Mouse (Mus musculus): Measurements from ENCODE around the gene Ajm1. TPM values are rescaled to one million over a fixed set of nuclear protein-coding genes. Genes with fewer than 3 reads are reported as not detected.

Ajm1 gene
- polyA plus RNA-seq, 1 experiment from 2014 or later = 2.3 TPM

- Histone ChIP-seq H3K4me1 (peaks cover 57% of the 10 kb centered on the region), H3K4me3 (no peak overlapping the region), H3K9me3 (no peaks in the 10 kb centered on the region), H3K4me2 (replicated peaks) (peak overlapping the region; percentile 60), H3K9ac (no peak overlapping the region), H3K27me3 (replicated peaks) (peaks cover 36% of the 10 kb centered on the region), H3K27ac (no peak overlapping the region; the same call in 1 of the 2 replicates), H3K36me3 (peaks cover 44% of the 10 kb centered on the region)
- 45% methylated on average over 12 of the region's 12 CpGs for WGBS
- ATAC-seq (ENCODE audit: low FRiP score, low read depth) = 0 out of 2 replicates have a peak, but pooled peaks have one; percentile 28
Observed at GRCm38 (mm10) chr2:25582466-25583119, 1.0 kb upstream of the Ajm1 start.

GRCm38 (mm10) chr2:25581901-25582301 lies 344 bp upstream of the Ajm1 start:
- WGBS = 41% methylated on average over 6 of the region's 6 CpGs
- no peak; the same call in 1 of the 2 replicates for ATAC-seq (ENCODE audit: low FRiP score, low read depth)
- Histone ChIP-seq H3K27ac (no peak overlapping the region), H3K36me3 (peaks cover 37% of the 10 kb centered on the region), H3K27me3 (replicated peaks) (peaks cover 42% of the 10 kb centered on the region), H3K9me3 (no peaks in the 10 kb centered on the region), H3K4me1 (peaks cover 62% of the 10 kb centered on the region), H3K4me3 (no peak overlapping the region), H3K4me2 (replicated peaks) (peak overlapping the region; percentile 60), H3K9ac (no peak overlapping the region)

GRCm38 (mm10) chr2:25580621-25581101 lies 896 bp downstream of the Ajm1 start:
- Histone ChIP-seq H3K9ac (no peak overlapping the region), H3K4me1 (peaks cover 65% of the 10 kb centered on the region)
- no peak for ATAC-seq (ENCODE audit: low FRiP score, low read depth)

DNA sequence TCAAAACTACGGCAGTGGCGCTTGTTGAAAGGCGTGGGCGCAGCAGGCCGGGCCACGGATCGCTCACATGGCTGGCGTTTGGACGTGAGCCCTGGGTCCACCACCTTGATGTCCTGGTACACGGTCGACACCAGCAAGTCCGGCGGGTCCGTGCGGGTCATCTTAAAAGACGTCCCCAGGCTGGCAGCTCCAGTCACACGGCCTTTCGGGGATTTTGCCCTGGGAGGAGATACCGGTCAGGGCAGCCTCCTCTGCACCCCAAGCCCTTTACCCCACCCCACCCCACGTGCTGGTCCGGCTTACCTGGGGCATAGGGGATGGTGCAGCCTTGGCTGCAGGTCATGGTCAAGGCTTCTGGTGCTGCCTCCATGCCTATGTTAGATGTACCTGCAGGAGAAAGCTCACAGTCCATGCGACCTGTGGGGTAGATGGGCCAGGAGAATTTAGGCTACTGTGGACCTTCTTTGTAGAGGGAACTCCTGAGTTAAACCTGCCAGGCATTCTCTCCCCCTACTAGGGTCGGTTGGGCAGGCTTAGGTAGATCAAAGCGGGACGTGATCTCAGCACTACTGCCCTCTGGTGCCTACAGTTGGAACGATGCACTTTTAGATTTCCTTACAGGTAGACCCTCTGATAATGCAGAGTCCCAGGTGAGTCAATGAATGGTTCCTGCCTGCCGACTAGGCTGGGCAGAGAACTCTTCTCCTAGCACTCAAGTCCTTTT lies 1.7 kb downstream of the Ajm1 start:
- no peak overlapping the region for H3K27ac ChIP-seq
- no peak for ATAC-seq (ENCODE audit: low FRiP score, low read depth)
- peak overlapping the region; percentile 37 for H3K4me2 ChIP-seq (replicated peaks)
- no peaks in the 10 kb centered on the region for H3K9me3 ChIP-seq
- H3K4me3 ChIP-seq = peak overlapping the region; percentile 0; the same call in 1 of the 2 replicates
- 6% methylated on average over 27 of the region's 27 CpGs for WGBS
- peaks cover 70% of the 10 kb centered on the region for H3K4me1 ChIP-seq
- peaks cover 59% of the 10 kb centered on the region for H3K27me3 ChIP-seq (replicated peaks)
- peaks cover 20% of the 10 kb centered on the region for H3K36me3 ChIP-seq
- no peak overlapping the region for H3K9ac ChIP-seq

More at GRCm38 (mm10) chr2:25580621-25581101, 896 bp downstream of the Ajm1 start:
- 52% methylated on average over 6 of the region's 6 CpGs for WGBS
- peaks cover 55% of the 10 kb centered on the region for H3K27me3 ChIP-seq (replicated peaks)
- H3K27ac ChIP-seq = no peak overlapping the region
- no peaks in the 10 kb centered on the region for H3K9me3 ChIP-seq
- peaks cover 27% of the 10 kb centered on the region for H3K36me3 ChIP-seq
- H3K4me2 ChIP-seq (replicated peaks) = peak overlapping the region; percentile 60
- H3K4me3 ChIP-seq = no peak overlapping the region

- peak overlapping the region; percentile 50 for H3K4me2 ChIP-seq (replicated peaks)
- peak overlapping the region; percentile 19 for H3K4me3 ChIP-seq
- WGBS = 6% methylated on average over 77 of the region's 77 CpGs
- peaks cover 12% of the 10 kb centered on the region for H3K36me3 ChIP-seq
- no peak overlapping the region for H3K27ac ChIP-seq
- ATAC-seq (ENCODE audit: low FRiP score, low read depth) = no peak
- H3K9ac ChIP-seq = no peak overlapping the region
- no peaks in the 10 kb centered on the region for H3K9me3 ChIP-seq
- H3K27me3 ChIP-seq (replicated peaks) = peaks cover 59% of the 10 kb centered on the region
- H3K4me1 ChIP-seq = peaks cover 71% of the 10 kb centered on the region
Observed at GRCm38 (mm10) chr2:25578796-25579736, 2.5 kb downstream of the Ajm1 start.

GRCm38 (mm10) chr2:25577951-25578795 lies 3.4 kb downstream of the Ajm1 start:
- peak overlapping the region; percentile 19 for H3K4me3 ChIP-seq
- H3K27me3 ChIP-seq (replicated peaks) = peaks cover 59% of the 10 kb centered on the region
- H3K4me2 ChIP-seq (replicated peaks) = peak overlapping the region; percentile 50
- no peak for ATAC-seq (ENCODE audit: low FRiP score, low read depth)
- peak overlapping the region; percentile 26; the same call in 1 of the 2 replicates for H3K9ac ChIP-seq
- H3K36me3 ChIP-seq = peaks cover 3% of the 10 kb centered on the region
- 6% methylated on average over 75 of the region's 75 CpGs for WGBS
- no peak overlapping the region for H3K27ac ChIP-seq
- peaks cover 73% of the 10 kb centered on the region for H3K4me1 ChIP-seq
- H3K9me3 ChIP-seq = no peaks in the 10 kb centered on the region

DNA sequence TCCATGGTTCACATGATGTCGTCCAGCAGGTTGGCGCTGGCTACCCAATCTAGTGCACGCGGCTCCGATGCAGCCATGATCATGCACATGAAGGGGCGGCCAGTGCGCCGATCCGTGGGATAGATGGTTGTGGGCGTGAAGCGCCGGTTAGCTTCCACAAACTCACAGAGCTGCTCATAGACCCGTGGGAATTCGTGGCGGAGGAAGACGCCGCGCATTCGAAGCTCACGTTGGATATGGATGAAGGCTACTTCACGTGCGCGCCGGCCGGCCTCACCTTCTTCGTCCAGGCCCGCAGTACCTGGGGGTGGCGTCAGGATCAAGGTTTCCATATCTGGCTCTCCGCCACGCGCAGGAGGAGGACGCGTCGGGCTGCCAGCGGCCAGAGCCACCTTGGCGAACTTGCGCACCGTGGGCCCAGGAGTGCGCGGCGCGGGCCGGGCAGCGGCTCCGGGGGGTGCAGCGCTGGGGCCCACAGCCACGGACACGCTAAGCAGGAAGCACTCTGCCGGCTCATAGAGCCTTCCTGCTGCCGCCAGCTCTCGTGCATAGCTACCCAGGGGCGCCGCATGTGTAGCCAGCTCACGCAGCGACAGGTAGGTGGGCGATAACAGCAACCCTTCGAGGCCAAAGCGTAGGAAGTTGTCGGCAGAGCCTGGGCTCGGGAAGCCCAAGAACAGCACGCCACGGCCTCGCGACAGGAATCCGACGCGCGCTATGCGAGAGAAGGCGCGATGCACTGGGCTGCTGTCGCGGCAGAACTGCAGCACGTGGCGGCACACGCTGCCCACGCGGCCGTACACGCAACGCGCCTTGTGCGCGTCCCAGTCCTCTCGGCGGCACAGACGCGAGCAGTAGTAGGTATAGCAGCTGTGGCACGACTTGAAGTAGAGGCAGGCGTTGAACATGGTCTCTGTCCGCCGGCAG lies 4.3 kb downstream of the Ajm1 start:
- Histone ChIP-seq H3K27me3 (replicated peaks) (peaks cover 59% of the 10 kb centered on the region), H3K9me3 (no peaks in the 10 kb centered on the region), H3K4me2 (replicated peaks) (peak overlapping the region; percentile 50), H3K4me3 (peak overlapping the region; percentile 19), H3K36me3 (0 out of 2 replicates have a peak, but pooled peaks cover 6% of the 10 kb centered on the region), H3K27ac (no peak overlapping the region), H3K9ac (0 out of 2 replicates have a peak overlapping the region, but pooled peaks have one; percentile 26), H3K4me1 (peaks cover 67% of the 10 kb centered on the region)
- 13% methylated on average over 92 of the region's 92 CpGs for WGBS
- ATAC-seq (ENCODE audit: low FRiP score, low read depth) = no peak

DNA sequence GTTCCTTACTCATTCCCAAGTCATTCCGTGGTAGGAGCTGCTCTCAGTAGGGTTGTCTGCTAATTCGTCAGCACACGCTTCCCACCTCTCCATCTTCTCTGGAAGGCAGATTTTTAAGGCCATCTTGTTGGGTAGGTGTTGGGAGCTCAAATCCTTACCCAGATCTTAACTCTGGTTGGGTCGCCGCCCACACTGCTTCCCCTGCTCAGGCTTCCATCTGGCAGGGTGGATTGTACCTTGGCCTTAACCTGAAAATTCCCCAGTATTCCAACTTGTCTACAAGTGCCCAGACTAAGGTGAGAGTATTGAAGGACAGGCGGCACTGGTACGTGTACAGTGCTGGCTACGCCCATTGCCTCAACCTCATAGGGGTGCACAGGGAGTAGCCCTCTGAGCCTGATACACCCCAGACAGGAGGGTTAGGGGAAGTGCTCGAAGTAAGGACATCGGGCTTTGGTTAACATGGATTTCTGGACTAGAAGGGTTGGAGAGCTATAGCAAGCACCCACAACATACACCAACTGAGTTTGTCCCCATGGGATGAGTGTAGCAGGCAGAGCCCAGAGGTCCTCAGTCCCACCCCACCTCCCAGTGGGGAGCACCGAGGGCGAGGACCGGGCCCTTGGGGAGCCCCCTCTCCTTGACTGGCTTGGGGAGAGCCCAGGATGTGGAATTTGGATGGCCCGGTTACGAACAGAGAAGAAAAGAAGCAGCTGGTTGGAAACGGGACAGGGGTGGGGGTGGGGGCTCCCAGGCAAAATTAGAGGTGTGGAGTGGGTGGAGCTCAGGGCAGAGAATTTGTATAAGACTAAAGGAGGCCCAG lies 5.3 kb downstream of the Ajm1 start:
- Histone ChIP-seq H3K9me3 (no peaks in the 10 kb centered on the region), H3K4me3 (no peak overlapping the region), H3K27me3 (replicated peaks) (peaks cover 59% of the 10 kb centered on the region), H3K4me1 (peaks cover 57% of the 10 kb centered on the region), H3K9ac (0 out of 2 replicates have a peak overlapping the region, but pooled peaks have one; percentile 59), H3K27ac (no peak overlapping the region), H3K4me2 (replicated peaks) (peak overlapping the region; percentile 86), H3K36me3 (peaks cover 14% of the 10 kb centered on the region)
- WGBS = 74% methylated on average over 16 of the region's 16 CpGs
- no peak for ATAC-seq (ENCODE audit: low FRiP score, low read depth)

- peak overlapping the region; percentile 59 for H3K9ac ChIP-seq
- no peaks in the 10 kb centered on the region for H3K9me3 ChIP-seq
- H3K27ac ChIP-seq = peak overlapping the region; percentile 57; the same call in 1 of the 2 replicates
- WGBS = 18% methylated on average over 21 of the region's 21 CpGs
- H3K36me3 ChIP-seq = peaks cover 16% of the 10 kb centered on the region
- peaks cover 52% of the 10 kb centered on the region for H3K27me3 ChIP-seq (replicated peaks)
- H3K4me2 ChIP-seq (replicated peaks) = peak overlapping the region; percentile 86
- peak overlapping the region; percentile 55 for H3K4me3 ChIP-seq
- ATAC-seq (ENCODE audit: low FRiP score, low read depth) = peak; percentile 22; the same call in 1 of the 2 replicates
- peaks cover 51% of the 10 kb centered on the region for H3K4me1 ChIP-seq
Observed at GRCm38 (mm10) chr2:25575432-25576027, 6.0 kb downstream of the Ajm1 start.
